Mouse (Mus musculus) mouse embryonic stem cell (cell line): ENCODE results near the gene Elf1.

ENCODE experiments used
- in situ Hi-C, 2 experiments: fragments of 300-500 bp; cut with MboI; formaldehyde crosslinking; loops; 1 replicate in 1 of 2; 3 replicates in 1 of 2; pipeline ENCODE4 v1.14.3; 2019 to 2020; ENCODE audit warnings: low sequenced_read_pairs in 2 of 2, low pct_unique_long_range_greater_than_20kb in 1 of 2, mixed read lengths in 1 of 2; ENCODE audit not compliant: unreplicated experiment in 1 of 2

Gene Elf1

DNA sequence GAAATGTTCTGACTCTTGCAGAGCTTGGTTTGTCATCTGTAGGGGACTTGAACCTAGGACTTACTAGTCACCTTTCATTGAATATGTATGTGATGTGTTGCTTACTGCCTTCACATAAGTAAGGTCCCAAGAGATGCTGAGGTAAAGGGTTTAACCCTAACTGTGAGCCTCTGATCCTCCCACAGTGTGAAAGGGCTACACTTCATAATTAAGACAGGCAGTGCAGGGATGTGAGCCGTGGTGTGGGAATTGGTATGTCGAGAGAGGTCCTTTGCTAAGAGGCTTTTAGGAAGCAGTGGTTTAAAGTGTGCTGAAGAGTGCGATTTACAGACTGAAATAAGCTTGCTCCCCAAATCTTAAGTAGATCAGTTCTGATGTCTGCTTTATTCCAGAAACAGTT lies 55.8 kb downstream of the Elf1 start:
- in situ Hi-C loops: no loop called here

DNA sequence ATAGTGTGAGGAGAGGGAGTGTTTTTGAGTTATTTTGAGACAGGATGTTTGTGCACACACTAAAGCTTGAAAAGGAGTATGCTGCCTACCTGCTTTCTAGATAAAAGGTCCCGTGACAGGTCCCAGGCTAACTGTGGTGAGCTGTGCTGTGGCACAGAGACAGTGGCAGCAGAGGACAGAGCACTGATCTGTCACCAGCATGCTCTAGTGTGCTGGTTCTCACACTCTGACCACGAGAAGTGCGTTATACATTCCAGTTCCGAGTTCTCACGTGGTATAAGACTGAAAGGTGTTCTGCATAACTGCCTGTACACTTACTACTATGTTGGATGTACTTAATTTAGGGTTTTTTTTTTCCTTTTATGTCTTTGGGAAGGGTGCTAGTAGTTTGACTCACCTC lies 56.5 kb downstream of the Elf1 start:
- in situ Hi-C loops: no loop called here

DNA sequence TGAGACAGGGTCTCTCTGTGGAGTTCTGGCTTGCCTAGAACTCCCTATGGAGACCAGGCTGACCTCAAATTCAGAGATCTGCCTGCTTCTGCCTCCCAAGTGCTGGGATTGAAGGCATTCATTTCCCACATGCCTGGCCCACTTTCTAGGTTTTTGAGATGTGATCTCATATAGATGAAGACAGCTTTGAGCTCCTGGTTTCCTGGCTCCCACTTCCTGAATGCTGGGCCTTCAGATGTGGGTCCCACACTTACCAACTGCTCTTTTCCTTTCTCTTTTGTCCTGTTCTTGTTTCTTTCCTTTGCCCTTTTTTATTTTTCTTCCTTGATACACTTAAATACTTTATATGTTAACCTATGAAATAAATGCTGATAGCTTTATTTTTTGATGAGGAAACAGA lies 56.9 kb downstream of the Elf1 start:
- in situ Hi-C loops: no loop called here

DNA sequence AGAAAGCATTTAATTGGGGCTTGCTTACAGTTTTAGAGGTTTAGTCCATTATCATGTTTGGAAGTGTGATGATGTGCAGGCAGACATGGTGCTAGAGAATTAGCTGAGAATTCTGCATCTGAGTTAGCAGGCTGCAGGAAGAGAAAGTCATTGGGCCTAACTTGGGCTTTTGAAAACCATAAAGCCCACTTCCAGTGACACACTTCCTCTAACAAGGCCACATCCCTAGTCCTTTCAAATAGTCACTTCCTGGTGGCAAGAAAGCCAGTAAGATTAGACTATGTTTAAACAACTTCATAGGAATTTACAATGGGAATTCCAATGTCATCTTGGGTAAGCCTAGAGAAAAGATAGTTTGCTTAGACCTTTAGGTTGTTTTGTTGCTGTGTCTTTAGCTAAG lies 60.6 kb downstream of the Elf1 start:
- in situ Hi-C loops: no loop called here

DNA sequence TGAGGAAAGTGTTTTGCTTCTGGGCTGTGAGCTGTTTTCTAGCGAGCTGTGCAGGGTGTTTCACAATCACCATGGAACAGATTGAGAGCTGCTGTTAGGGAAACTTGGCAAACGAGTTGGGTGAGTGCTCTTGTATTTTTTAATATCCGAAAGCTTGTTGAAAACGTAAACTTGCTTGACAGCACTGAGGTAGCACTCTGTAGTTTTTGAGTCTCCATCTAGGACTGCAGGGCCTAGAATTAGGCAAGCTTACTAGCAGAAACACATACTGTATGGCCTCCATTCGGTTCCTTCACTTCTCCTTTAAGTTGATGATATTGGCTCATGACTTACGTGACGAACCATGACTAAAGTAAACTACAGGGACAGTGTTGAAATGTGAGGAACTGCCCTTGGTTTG lies 68.3 kb downstream of the Elf1 start:
- in situ Hi-C loops: no loop called here

DNA sequence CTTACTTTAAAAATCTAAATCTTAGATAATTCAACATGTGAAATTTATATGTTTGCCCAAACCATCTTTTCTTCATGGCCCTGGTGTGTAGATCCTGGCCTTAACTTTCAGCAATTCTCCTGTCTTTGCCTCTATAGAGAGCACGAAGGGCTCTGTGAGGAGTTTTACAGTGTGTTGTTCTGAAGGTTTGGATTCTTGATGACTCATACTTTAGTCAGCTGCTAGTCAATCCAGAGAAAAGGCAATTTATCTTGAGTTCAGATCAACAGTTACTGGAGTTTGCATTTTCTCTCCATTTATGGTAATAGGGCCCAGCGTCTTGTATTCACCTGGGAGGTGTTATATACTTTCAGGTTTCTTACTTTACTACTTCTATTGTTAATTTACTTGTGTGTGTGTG lies 70.9 kb downstream of the Elf1 start:
- in situ Hi-C loops: no loop called here

DNA sequence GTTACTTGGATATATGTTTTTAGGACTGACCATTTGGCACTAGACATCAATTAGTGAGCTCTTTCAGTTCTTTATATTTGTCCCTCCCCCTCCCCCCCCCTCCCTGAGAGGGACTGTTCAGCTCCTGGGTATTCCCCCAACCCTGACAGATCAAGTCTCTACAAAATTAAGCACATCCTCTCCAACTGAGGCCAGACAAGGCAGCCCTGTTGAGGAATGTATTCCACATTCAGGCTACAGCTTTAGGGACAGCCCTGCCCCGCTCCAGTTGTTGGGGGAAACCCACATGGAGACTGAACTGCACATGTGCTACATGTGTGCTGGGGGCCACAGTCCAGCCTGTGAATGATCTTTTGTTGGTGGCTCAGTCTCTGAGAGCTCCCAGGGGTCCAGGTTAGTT lies 71.9 kb downstream of the Elf1 start:
- in situ Hi-C loops: no loop called here

DNA sequence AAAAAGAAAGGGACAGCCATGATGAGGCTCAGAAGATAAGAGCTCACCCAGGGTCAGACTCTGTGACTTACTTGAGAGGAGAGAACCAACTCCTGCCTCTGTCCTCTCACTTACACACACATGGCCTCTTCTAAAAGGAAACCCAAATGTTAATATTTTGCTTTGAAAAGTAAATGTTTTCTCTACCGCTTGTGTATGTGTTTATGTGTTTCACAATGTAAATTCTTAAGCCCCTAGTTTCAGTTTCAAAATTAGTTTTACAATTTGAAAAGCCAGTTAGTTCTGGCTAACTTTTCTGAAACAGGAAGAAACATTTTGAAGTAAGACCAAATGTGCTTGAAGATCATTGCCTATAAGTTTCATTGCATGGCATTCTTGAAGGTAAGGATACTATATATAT lies 76.8 kb downstream of the Elf1 start:
- in situ Hi-C loops: no loop called here

DNA sequence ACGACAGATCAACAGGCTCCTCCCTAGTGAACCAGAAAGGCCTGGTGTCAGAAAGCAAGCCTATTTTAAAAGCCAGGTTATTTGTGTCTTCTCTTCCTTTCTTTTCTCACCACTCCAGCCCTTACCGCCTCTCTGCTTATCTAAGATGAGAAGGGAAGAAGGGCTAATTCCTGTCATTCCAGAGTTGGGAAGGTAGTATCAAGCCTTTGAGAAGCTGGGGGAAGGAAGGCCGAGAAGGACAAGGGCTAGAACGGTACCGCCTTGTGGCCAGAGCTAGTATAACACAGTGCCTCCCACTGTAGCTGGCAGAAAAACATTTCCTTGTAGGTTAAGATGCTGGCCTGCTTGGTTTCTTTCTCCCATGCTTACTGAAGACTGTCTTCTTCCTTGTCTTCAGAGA lies 81.8 kb downstream of the Elf1 start:
- in situ Hi-C loops: no loop called here

DNA sequence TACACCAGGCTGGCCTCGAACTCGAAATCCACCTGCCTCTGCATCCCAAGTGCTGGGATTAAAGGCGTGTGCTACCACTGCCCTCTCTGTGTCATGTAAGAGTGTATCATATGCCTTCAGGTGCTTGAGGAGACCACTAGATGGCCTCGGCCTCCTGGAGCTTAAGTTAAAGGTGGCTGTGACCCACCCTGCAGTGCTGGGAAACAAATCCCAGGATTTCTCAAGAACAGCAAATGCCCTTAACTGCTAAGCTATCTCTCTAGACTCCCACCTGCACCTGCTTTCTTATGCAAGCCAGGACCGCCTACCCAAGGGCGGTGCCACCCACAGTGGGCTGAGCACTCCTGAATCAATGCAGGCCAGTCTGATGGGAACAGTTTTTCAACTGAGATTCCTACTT lies 83.8 kb downstream of the Elf1 start:
- in situ Hi-C loops: no loop called here

DNA sequence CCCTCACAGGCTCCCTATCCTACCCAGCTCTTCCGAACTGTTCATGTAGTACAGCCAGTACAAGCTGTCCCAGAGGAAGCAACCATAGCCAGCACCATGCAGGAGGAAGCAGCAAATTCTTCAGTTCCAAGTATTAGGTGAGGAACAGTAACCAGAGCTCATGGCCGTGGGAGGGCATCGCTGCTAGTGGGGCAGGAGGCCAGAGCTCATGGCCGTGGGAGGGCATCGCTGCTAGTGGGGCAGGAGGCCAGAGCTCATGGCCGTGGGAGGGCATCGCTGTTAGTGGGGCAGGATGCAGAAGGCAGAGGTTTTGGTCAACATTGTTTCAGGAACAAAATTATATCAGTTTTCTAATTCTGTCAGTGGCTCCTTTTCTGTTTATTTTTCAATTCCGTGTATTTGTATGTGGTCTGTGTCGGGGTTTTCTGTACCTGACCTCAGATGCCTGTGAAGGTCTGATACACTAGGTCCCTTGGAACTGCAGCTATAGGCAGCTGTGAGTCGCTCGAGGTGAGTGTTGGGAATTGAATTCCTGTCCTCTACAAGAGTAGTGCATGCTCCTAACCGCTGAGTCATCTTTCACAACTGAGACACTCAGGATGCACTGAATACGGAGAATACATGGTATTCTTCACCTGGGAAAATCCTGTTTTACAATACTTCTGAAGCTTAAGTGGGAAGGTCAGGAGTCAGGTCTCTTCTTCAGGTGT lies 92.6 kb downstream of the Elf1 start:
- in situ Hi-C loops: no loop called here

DNA sequence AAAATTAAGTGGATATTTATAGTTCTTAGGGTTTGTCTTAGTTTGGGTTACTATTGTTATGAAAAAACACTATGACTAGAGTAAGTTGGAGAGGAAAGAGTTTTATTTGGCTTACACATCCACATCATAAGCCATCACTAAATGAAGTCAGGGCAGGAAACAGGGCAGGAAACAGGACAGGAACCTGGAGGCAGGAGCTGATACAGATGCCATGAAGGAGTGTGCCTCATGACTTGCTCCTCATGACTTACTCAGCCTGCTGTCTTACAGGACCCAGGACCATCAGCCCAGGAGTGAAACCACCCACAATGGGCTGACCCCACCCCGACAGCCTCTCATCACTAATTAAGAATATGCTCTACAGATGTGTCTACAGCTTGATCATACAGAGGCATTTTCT lies 93.4 kb downstream of the Elf1 start:
- in situ Hi-C loops: no loop called here

DNA sequence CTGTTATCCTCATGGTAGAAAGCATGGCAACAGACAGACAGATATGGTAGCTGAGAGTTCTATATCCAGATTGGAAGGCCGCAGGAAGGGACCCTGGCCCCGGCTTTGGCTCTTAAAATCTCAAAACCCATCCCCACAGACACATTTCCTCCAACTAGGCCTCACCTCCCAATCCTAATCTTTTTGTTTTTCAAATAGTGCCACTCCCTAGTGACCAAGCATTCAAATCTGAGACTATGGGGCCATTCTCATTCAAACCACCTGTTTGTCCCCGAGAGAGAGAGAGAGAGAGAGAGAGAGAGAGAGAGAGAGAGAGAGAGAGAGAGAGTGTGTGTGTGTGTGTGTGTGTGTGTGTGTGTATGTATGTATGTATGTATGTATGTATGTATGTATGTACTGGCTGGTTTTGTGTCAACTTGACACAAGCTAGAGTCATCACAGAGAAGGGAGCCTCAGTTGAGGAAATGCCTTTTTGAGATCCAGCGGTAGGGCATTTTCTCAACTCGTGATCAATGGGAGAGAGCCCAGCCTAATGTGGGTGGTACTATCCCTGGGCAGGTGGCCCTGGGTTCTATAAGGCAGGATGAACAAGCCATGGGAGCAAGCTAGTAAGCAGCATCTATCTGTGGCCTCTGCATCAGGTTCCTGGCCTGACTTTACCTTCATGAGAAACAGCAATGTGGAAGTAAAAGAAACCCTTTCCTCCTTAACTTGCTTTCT lies 102.7 kb downstream of the Elf1 start:
- in situ Hi-C loops: no loop called here

DNA sequence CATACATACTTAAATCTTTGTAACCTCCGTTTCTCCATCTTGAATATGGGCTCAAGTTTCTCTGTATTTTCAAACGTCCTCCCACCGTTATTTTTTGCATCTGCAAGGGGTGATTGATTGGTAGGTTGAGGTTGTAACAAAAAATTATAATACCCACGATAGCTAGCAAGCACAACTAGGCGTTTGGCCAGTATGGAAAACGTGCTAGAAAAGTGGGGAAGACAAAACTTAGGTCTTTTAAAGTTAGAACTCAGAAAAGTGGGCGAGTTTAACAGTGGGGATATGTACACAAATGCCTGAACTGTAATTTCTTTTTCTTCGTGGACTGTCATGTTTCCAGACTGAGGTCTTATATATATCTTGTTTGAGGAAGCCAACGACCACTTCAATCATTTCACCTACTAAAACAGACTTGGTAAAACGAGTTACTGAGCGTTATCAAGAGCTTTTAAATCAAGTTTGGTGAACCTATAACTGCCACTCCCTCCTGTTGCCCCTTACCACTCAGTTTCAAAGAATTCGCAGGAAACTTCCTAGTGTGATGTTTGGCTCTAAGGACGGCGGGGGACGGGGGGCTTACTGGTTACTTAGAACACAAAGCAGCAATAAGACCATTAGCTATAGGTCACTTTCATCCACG lies 105.6 kb downstream of the Elf1 start:
- in situ Hi-C loops: no loop called here

DNA sequence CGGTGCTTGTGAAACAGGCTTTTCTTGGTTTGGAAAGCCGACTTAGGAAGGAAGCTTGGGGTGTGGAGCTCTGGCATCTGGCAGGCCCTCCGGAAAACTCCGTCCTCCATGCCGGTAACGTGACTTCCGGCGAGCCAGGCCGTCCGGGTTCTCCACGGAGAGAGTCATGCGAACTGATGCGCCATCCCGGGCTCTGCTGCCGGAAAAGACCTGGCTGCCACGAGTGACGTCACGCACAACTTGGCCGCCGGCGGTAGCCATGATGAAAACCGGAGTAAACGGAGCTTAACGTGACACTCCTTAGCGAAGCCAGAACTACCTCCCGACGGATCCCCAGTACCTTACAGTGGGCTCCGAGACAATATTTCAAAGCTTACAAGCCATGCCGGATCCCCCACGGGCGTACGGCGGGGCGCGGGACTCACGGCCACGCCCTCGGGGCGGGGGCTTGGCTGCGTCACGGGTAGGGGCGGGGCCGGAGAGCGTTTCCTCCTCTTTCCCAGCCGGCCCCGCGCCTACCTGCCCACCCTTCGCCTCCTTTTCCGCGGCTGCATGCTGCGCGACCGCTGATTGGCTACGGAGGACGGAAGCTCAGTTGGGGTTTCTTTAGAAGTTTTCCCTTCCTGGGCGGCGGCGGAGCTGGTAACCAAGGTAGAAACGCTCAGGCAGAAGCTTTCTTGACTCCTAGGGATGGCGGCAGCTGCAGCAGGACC lies 106.3 kb downstream of the Elf1 start, which contains the start of gene Sugt1:
Sugt1 (plus strand) TSS at position 553 of the 713 bp plus-strand sequence.
- in situ Hi-C loops: no loop called here

DNA sequence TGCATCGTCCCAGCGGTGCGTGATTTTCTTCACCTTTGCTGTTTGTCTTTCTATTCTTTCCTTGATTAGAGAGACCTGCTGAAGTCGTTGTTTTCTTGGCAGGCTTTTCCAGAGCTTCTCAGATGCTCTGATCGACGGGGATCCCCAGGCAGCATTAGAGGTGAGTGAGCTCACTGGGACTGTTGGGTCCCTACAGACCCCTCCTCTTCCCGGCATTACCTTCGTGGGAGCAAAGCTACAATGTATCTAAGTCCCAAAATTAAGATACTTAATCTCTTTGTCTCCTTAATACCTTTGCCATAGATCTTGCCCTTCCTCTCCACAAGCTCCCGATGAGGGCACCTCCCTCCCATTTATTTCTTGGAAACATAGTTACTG lies 106.8 kb downstream of the Elf1 start:
- in situ Hi-C loops: no loop called here

DNA sequence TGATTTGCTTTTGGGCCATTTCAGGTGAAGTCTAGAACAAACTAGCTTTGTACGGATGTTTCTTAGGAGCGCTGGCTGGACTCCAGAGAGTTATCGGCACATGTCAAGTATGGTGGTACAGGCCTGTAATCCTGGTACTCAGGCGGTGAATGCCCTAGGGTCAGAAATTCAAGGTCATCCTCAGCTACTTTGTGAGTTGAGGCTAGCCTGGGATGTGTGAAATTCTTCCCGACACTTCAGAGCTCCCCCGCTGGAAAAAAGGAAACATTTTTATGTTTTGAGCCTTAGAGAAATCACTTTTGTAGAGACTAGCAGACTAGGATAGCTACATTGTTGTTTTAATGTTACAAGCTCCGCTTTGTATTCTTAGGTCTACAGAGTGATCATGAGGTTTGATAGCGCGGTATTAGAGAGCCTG lies 107.5 kb downstream of the Elf1 start:
- in situ Hi-C loops: no loop called here

DNA sequence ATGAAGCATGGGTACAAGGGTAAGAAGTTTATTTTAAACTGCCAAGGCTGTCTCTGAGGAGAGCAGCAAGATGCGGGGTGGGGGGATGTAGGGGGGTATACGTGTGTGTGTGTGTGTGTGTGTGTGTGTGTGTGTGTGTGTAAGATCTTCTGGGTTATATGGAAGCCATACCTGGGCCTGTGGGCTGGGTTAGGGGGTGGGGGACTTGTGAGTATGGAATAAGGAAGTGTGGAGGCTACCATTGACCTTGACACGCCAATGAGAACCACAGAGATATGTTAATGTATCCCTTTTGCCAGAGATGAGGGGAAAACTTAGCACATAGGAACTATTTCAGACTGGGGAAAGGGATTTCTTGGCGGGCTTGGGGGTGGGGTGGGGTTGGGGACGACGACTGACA lies 108.4 kb downstream of the Elf1 start:
- in situ Hi-C loops: no loop called here

DNA sequence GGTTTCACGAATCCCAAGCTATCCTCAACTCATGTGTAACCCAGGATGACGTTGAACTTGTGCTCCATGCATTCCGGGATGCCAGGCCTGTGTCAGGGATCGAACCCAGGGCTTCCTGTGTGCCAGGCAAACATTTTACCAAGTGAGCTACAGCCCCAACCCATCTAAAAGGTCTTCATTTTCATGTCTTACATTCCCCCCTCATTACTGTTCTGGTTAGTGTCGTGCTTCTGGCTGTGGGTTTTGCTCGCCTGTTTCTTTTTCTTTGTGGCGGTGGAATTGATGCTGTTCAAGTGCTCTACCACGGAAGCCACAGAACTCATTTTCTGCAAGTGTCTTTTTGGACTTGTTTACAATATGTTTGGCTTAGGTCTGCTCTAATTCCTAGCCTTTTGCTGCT lies 109.9 kb downstream of the Elf1 start:
- in situ Hi-C loops: no loop called here
